Mouse (Mus musculus): ENCODE measurements at regions not wholly inside any gene's neighbourhood (a gene's known extent, or its start where the extent isn't known, plus 50 kb on each side); places are given as distances from the start of the nearest gene placed in this dataset.

GRCm38 (mm10) chr14:31910809-31911208 lies 80.4 kb upstream of the Ankrd28 start:
- no peak for TF ChIP-seq NANOG (IDR thresholded peaks at IDR 0.05; ENCODE audit: borderline replicate concordance, low read length)
- no peak for TF ChIP-seq POU5F1 (IDR thresholded peaks at IDR 0.05; ENCODE audit: borderline replicate concordance, low read length)
- no peak for TF ChIP-seq CTCF (conservative IDR thresholded peaks at IDR 0.05; ENCODE audit: low read length)
- Histone ChIP-seq H3K4me3 (replicated peaks; ENCODE audit: low read length) (no peak overlapping the region), H3K9me3 (ENCODE audit: low read length) (peaks cover 5% of the 10 kb centered on the region), H3K36me3 (ENCODE audit: insufficient read depth, low read length) (no peaks in the 10 kb centered on the region), H3K4me1 (replicated peaks; ENCODE audit: low read depth, low read length) (peaks cover 5% of the 10 kb centered on the region), H3K27me3 (ENCODE audit: insufficient read depth, low read length) (peaks cover 10% of the 10 kb centered on the region; the same call in 1 of the 2 replicates)

- H3K4me1 ChIP-seq (replicated peaks; ENCODE audit: low read depth, low read length): peaks cover 12% of the 10 kb centered on the region
- 0 out of 2 replicates have a peak, but pooled peaks cover 3% of the 10 kb centered on the region for H3K36me3 ChIP-seq (ENCODE audit: insufficient read depth, low read length)
- H3K9me3 ChIP-seq (ENCODE audit: low read length): peaks cover 26% of the 10 kb centered on the region
- 0 out of 2 replicates have a peak overlapping the region, but pooled peaks have one; percentile 2 for H3K4me3 ChIP-seq (replicated peaks; ENCODE audit: low read length)
- no peaks in the 10 kb centered on the region for H3K27me3 ChIP-seq (ENCODE audit: insufficient read depth, low read length)
- TF ChIP-seq NANOG (IDR thresholded peaks at IDR 0.05; ENCODE audit: borderline replicate concordance, low read length) (peak; percentile 66), CTCF (conservative IDR thresholded peaks at IDR 0.05; ENCODE audit: low read length) (no peak), POU5F1 (IDR thresholded peaks at IDR 0.05; ENCODE audit: borderline replicate concordance, low read length) (no peak)
Observed at GRCm38 (mm10) chr14:31918461-31918860, 88.0 kb upstream of the Ankrd28 start.

- Histone ChIP-seq H3K27me3 (ENCODE audit: insufficient read depth, low read length) (no peaks in the 10 kb centered on the region), H3K4me3 (replicated peaks; ENCODE audit: low read length) (0 out of 2 replicates have a peak overlapping the region, but pooled peaks have one; percentile 2), H3K9me3 (ENCODE audit: low read length) (peaks cover 26% of the 10 kb centered on the region), H3K36me3 (ENCODE audit: insufficient read depth, low read length) (0 out of 2 replicates have a peak, but pooled peaks cover 3% of the 10 kb centered on the region), H3K4me1 (replicated peaks; ENCODE audit: low read depth, low read length) (peaks cover 13% of the 10 kb centered on the region)
- TF ChIP-seq NANOG (IDR thresholded peaks at IDR 0.05; ENCODE audit: borderline replicate concordance, low read length): no peak
- no peak for TF ChIP-seq CTCF (conservative IDR thresholded peaks at IDR 0.05; ENCODE audit: low read length)
- no peak for TF ChIP-seq POU5F1 (IDR thresholded peaks at IDR 0.05; ENCODE audit: borderline replicate concordance, low read length)
Observed at GRCm38 (mm10) chr14:31918921-31919320, 88.5 kb upstream of the Ankrd28 start.

- TF ChIP-seq CTCF (conservative IDR thresholded peaks at IDR 0.05; ENCODE audit: low read length): no peak
- TF ChIP-seq NANOG (IDR thresholded peaks at IDR 0.05; ENCODE audit: borderline replicate concordance, low read length): no peak
- TF ChIP-seq POU5F1 (IDR thresholded peaks at IDR 0.05; ENCODE audit: borderline replicate concordance, low read length): no peak
- Histone ChIP-seq H3K9me3 (ENCODE audit: low read length) (peaks cover 5% of the 10 kb centered on the region), H3K36me3 (ENCODE audit: insufficient read depth, low read length) (no peaks in the 10 kb centered on the region), H3K4me3 (replicated peaks; ENCODE audit: low read length) (0 out of 2 replicates have a peak overlapping the region, but pooled peaks have one; percentile 18), H3K4me1 (replicated peaks; ENCODE audit: low read depth, low read length) (peaks cover 68% of the 10 kb centered on the region), H3K27me3 (ENCODE audit: insufficient read depth, low read length) (no peaks in the 10 kb centered on the region)
Observed at GRCm38 (mm10) chr14:31929161-31929707, 98.8 kb upstream of the Ankrd28 start.

GRCm38 (mm10) chr14:31930367-31930766 lies 98.4 kb upstream of the Galnt15 start:
- Histone ChIP-seq H3K4me1 (replicated peaks; ENCODE audit: low read depth, low read length) (peaks cover 69% of the 10 kb centered on the region), H3K27me3 (ENCODE audit: insufficient read depth, low read length) (no peaks in the 10 kb centered on the region), H3K9me3 (ENCODE audit: low read length) (peaks cover 5% of the 10 kb centered on the region), H3K36me3 (ENCODE audit: insufficient read depth, low read length) (no peaks in the 10 kb centered on the region), H3K4me3 (replicated peaks; ENCODE audit: low read length) (no peak overlapping the region)
- TF ChIP-seq NANOG (IDR thresholded peaks at IDR 0.05; ENCODE audit: borderline replicate concordance, low read length): no peak
- no peak for TF ChIP-seq CTCF (conservative IDR thresholded peaks at IDR 0.05; ENCODE audit: low read length)
- no peak for TF ChIP-seq POU5F1 (IDR thresholded peaks at IDR 0.05; ENCODE audit: borderline replicate concordance, low read length)

GRCm38 (mm10) chr14:31931971-31932370 lies 96.8 kb upstream of the Galnt15 start:
- Histone ChIP-seq H3K36me3 (ENCODE audit: insufficient read depth, low read length) (no peaks in the 10 kb centered on the region), H3K4me3 (replicated peaks; ENCODE audit: low read length) (no peak overlapping the region), H3K27me3 (ENCODE audit: insufficient read depth, low read length) (no peaks in the 10 kb centered on the region), H3K4me1 (replicated peaks; ENCODE audit: low read depth, low read length) (peaks cover 67% of the 10 kb centered on the region), H3K9me3 (ENCODE audit: low read length) (no peaks in the 10 kb centered on the region)
- TF ChIP-seq CTCF (conservative IDR thresholded peaks at IDR 0.05; ENCODE audit: low read length) (no peak), NANOG (IDR thresholded peaks at IDR 0.05; ENCODE audit: borderline replicate concordance, low read length) (no peak), POU5F1 (IDR thresholded peaks at IDR 0.05; ENCODE audit: borderline replicate concordance, low read length) (no peak)

- Histone ChIP-seq H3K4me3 (replicated peaks; ENCODE audit: low read length) (peak overlapping the region; percentile 39), H3K36me3 (ENCODE audit: insufficient read depth, low read length) (no peaks in the 10 kb centered on the region), H3K27me3 (ENCODE audit: insufficient read depth, low read length) (no peaks in the 10 kb centered on the region), H3K9me3 (ENCODE audit: low read length) (no peaks in the 10 kb centered on the region), H3K4me1 (replicated peaks; ENCODE audit: low read depth, low read length) (peaks cover 65% of the 10 kb centered on the region)
- TF ChIP-seq POU5F1 (IDR thresholded peaks at IDR 0.05; ENCODE audit: borderline replicate concordance, low read length) (no peak), NANOG (IDR thresholded peaks at IDR 0.05; ENCODE audit: borderline replicate concordance, low read length) (no peak), CTCF (conservative IDR thresholded peaks at IDR 0.05; ENCODE audit: low read length) (no peak)
Observed at GRCm38 (mm10) chr14:31933441-31933840, 95.3 kb upstream of the Galnt15 start.

GRCm38 (mm10) chr14:31933841-31934271 lies 94.9 kb upstream of the Galnt15 start:
- Histone ChIP-seq H3K4me3 (replicated peaks; ENCODE audit: low read length) (peak overlapping the region; percentile 39), H3K9me3 (ENCODE audit: low read length) (no peaks in the 10 kb centered on the region), H3K27me3 (ENCODE audit: insufficient read depth, low read length) (no peaks in the 10 kb centered on the region), H3K36me3 (ENCODE audit: insufficient read depth, low read length) (no peaks in the 10 kb centered on the region), H3K4me1 (replicated peaks; ENCODE audit: low read depth, low read length) (peaks cover 61% of the 10 kb centered on the region)
- no peak for TF ChIP-seq POU5F1 (IDR thresholded peaks at IDR 0.05; ENCODE audit: borderline replicate concordance, low read length)
- no peak for TF ChIP-seq CTCF (conservative IDR thresholded peaks at IDR 0.05; ENCODE audit: low read length)
- no peak for TF ChIP-seq NANOG (IDR thresholded peaks at IDR 0.05; ENCODE audit: borderline replicate concordance, low read length)
